Mouse (Mus musculus) MEL (cell line): ENCODE measurements around the gene Kctd17.

Experiments used
- BHLHE40 ChIP-seq: IDR thresholded peaks from 2 replicates; pipeline ENCODE4 v1.6.1; 2012; ENCODE audit warnings: low read depth, mild to moderate bottlenecking, inconsistent platforms, low read length, improper control_type of control experiment, borderline replicate concordance
- CHD1 ChIP-seq: IDR thresholded peaks from 2 replicates; pipeline ENCODE4 v1.6.1; 2012; ENCODE audit warnings: low read depth, mild to moderate bottlenecking, inconsistent platforms, low read length, improper control_type of control experiment
- CTCF ChIP-seq, 3 experiments: IDR thresholded peaks in 2 of 3; conservative IDR thresholded peaks in 1 of 3; 2 replicates each; pipeline ENCODE4 v1.5.1; 2011 to 2012; ENCODE audit warnings: low read length in 3 of 3, low read depth in 2 of 3, mild to moderate bottlenecking in 2 of 3, improper control_type of control experiment in 1 of 3, inconsistent platforms in 1 of 3, mixed read lengths in 1 of 3, moderate library complexity in 1 of 3; ENCODE audit not compliant: control insufficient read depth in 1 of 3, insufficient read depth in 1 of 3, poor library complexity in 1 of 3, severe bottlenecking in 1 of 3
- GATA1 ChIP-seq: IDR thresholded peaks from 2 replicates; pipeline ENCODE4 v1.6.1; 2011; ENCODE audit warnings: low read depth, low read length, improper control_type of control experiment
- POLR2A ChIP-seq, 2 experiments: IDR thresholded peaks; 2 replicates each; pipeline ENCODE4 v1.6.1; 2011 to 2012; ENCODE audit warnings: low read length in 2 of 2, mild to moderate bottlenecking in 2 of 2, control low read depth in 1 of 2, improper control_type of control experiment in 1 of 2, low read depth in 1 of 2, moderate library complexity in 1 of 2; ENCODE audit not compliant: control insufficient read depth in 1 of 2, insufficient read depth in 1 of 2, poor library complexity in 1 of 2
- UBTF ChIP-seq: IDR thresholded peaks from 2 replicates; pipeline ENCODE4 v1.6.1; 2012; ENCODE audit warnings: low read depth, mild to moderate bottlenecking, inconsistent platforms, low read length, improper control_type of control experiment, moderate library complexity, borderline replicate concordance; ENCODE audit not compliant: insufficient read depth
- ZMIZ1 ChIP-seq: IDR thresholded peaks from 2 replicates; pipeline ENCODE4 v1.6.1; 2012; ENCODE audit warnings: low read depth, mild to moderate bottlenecking, inconsistent platforms, low read length, improper control_type of control experiment, moderate library complexity

DNA sequence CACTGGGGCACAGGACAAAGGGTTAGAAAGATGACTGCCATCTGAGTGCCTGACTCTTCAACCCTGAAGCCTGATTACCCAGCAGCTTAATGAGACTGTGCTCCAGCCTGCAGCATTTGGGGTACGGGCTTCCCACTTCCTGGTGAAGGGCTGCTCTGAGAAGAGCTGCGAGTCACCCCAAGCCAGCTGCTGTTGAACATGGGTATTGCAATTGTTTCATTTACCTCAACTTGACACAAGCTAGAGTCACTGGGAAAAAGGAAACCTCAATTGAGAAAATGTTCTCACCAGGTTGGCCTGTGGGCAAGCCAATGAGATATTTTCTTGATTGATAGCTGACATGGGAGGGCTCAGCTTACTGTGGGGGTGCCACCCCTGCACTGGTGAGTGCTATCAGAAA lies 34.6 kb downstream of the Kctd17 start:
- TF ChIP-seq CHD1 (no peak), ZMIZ1 (no peak), CTCF (IDR thresholded peaks at IDR 0.05 in 2 of 3, conservative IDR thresholded peaks at IDR 0.05 in 1 of 3; ENCODE audit: control insufficient read depth in 1 of 3, insufficient read depth in 1 of 3, low read depth in 2 of 3, low read length in 3 of 3, poor library complexity in 1 of 3, severe bottlenecking in 1 of 3) (peak in 1 of 3 experiments; percentile 0; a peak in 1 of 6 replicates), GATA1 (no peak), BHLHE40 (no peak), UBTF (no peak), POLR2A (IDR thresholded peaks at IDR 0.05; ENCODE audit: control insufficient read depth in 1 of 2, insufficient read depth in 1 of 2, low read depth in 1 of 2, low read length in 2 of 2, poor library complexity in 1 of 2) (no peak)
